8 mouse cellular contexts compared by ENCODE assay signal in the genomic region with DNA sequence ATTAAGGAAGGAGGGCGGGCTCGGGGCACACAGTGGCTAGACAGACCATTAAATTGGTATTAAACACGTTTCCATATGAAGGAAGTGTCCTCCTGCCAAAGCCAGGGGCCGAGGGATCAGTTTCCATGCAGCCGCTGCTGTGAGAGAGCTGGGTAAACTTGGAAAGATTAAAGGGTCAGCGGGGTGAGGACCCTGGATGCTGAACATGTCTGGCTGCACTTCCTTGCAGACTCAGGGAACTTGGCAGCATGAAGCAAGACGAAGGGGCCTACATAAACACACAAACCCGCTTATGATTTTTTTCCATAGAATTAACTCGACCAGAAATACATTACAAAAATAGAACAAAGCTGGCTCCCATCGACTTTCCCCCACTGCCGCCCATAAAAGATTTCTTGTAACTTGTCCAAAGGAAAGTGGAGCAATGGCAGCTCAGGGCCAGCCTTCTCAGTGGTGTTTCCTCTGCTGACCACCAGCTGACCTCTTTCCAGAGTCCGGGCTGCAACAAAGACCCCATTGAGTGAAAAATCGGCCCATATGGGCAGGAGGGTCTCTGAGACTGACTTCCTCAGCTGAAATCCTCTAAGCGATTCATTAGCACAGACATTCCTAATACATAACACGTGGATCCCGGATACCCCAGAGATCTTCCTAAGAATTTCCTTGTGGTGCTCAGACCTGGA.
A peak's percentile ranks its signal among the peaks of the same experiment; 100 is the strongest.
DNase-seq lines count a peak whose midpoint lies in the region; ATAC-seq and TF ChIP-seq lines count a peak whose summit lies in the region.

No protein-coding gene starts in this region.

- no peak overlapping the region for H3K9ac ChIP-seq in heart, embryonic 11.5 days (ENCODE audit: low read depth, low read length)
- no peak overlapping the region for H3K9ac ChIP-seq in lung, postnatal 0 days (replicated peaks; ENCODE audit: low read depth)
- H3K9ac ChIP-seq in limb, embryonic 12.5 days (replicated peaks), result no peak overlapping the region

- H3K4me1 ChIP-seq in heart, embryonic 11.5 days (ENCODE audit: control insufficient read depth, insufficient read depth, low read length), result peaks cover 10% of the 10 kb centered on the region
- H3K4me1 ChIP-seq in lung, postnatal 0 days (ENCODE audit: insufficient read depth, low read depth, low read length), result peaks cover 3% of the 10 kb centered on the region; the same call in 1 of the 2 replicates
- H3K4me1 ChIP-seq in lung, adult 2 months (ENCODE audit: control insufficient read depth, insufficient read depth, low read length), result no peaks in the 10 kb centered on the region; the same call in none of the 2 replicates
- peaks cover 41% of the 10 kb centered on the region for H3K4me1 ChIP-seq in limb, embryonic 12.5 days (replicated peaks)

- no peak overlapping the region for H3K4me2 ChIP-seq in heart, embryonic 11.5 days
- no peak overlapping the region for H3K4me2 ChIP-seq in lung, postnatal 0 days (replicated peaks; ENCODE audit: low read depth, low read length)
- H3K4me2 ChIP-seq in limb, embryonic 12.5 days, result peak overlapping the region; percentile 21; the same call in 1 of the 2 replicates

- no peaks in the 10 kb centered on the region for H3K36me3 ChIP-seq in heart, embryonic 11.5 days (ENCODE audit: control insufficient read depth, insufficient read depth, low read length)
- no peaks in the 10 kb centered on the region for H3K36me3 ChIP-seq in lung, postnatal 0 days (ENCODE audit: insufficient read depth, low read length)
- no peaks in the 10 kb centered on the region for H3K36me3 ChIP-seq in limb, embryonic 12.5 days

- no peaks in the 10 kb centered on the region; the same call in 1 of the 2 replicates for H3K9me3 ChIP-seq in heart, embryonic 11.5 days (replicated peaks; ENCODE audit: control insufficient read depth, low read length)
- H3K9me3 ChIP-seq in lung, postnatal 0 days (ENCODE audit: low read length), result no peaks in the 10 kb centered on the region
- H3K9me3 ChIP-seq in limb, embryonic 12.5 days, result no peaks in the 10 kb centered on the region

- TF ChIP-seq POLR2A in lung, adult 2 months (IDR thresholded peaks at IDR 0.05; ENCODE audit: borderline replicate concordance, extremely low read depth, low read depth, low read length), result no peak

- DNase-seq in heart, adult 18-20 months, result no peak
- DNase-seq in lung, postnatal 0 days (ENCODE audit: low spot score), result peak; percentile 68
- DNase-seq in lung, adult 2 months, result no peak
- DNase-seq in yolk sac, embryonic 10.5 days (ENCODE audit: low spot score), result peak; percentile 72
- DNase-seq in thymus, postnatal 10 days (ENCODE audit: low spot score in 2 of 2), result no peak
- no peak for DNase-seq in adrenal gland, adult 18-20 months (ENCODE audit: low spot score in 2 of 2)

- no peaks in the 10 kb centered on the region for H3K27me3 ChIP-seq in heart, embryonic 11.5 days (ENCODE audit: control insufficient read depth, insufficient read depth, low read length)
- no peaks in the 10 kb centered on the region for H3K27me3 ChIP-seq in lung, postnatal 0 days (replicated peaks; ENCODE audit: insufficient read depth, low read length)
- H3K27me3 ChIP-seq in limb, embryonic 12.5 days, result no peaks in the 10 kb centered on the region

- H3K27ac ChIP-seq in heart, embryonic 11.5 days (ENCODE audit: low read depth, low read length), result peak overlapping the region; percentile 77
- H3K27ac ChIP-seq in lung, postnatal 0 days (ENCODE audit: low read length), result peak overlapping the region; percentile 33; the same call in 1 of the 2 replicates
- H3K27ac ChIP-seq in limb, embryonic 12.5 days, result peak overlapping the region; percentile 91

- no peak for TF ChIP-seq CTCF in lung, postnatal 0 days (IDR thresholded peaks at IDR 0.05)
- no peak for TF ChIP-seq CTCF in lung, adult 2 months (IDR thresholded peaks at IDR 0.05; ENCODE audit: insufficient read depth, low read length)

- TF ChIP-seq EP300 in lung, postnatal 0 days (IDR thresholded peaks at IDR 0.05), result no peak

- ATAC-seq in heart, embryonic 11.5 days (replicated peaks; ENCODE audit: insufficient number of reproducible peaks, low FRiP score, low TSS enrichment), result peak; percentile 52; the same call in 1 of the 2 replicates
- peak; percentile 57; the same call in 1 of the 2 replicates for ATAC-seq in lung, postnatal 0 days
- ATAC-seq in limb, embryonic 12.5 days (ENCODE audit: insufficient number of reproducible peaks, insufficient read depth, low FRiP score, low TSS enrichment, low read depth), result peak; percentile 86

- WGBS in heart, embryonic 11.5 days (ENCODE audit: insufficient replicate concordance), result 38% methylated on average over 16 of the region's 16 CpGs
- WGBS in lung, postnatal 0 days, result 20% methylated on average over 16 of the region's 16 CpGs
- WGBS in lung, adult 2 months, result 28% methylated on average over 16 of the region's 16 CpGs
- 16% methylated on average over 16 of the region's 16 CpGs for WGBS in limb, embryonic 12.5 days

- H3K4me3 ChIP-seq in heart, embryonic 11.5 days (ENCODE audit: low read depth, low read length), result no peak overlapping the region
- H3K4me3 ChIP-seq in lung, postnatal 0 days (ENCODE audit: low read depth, low read length), result no peak overlapping the region
- no peak overlapping the region for H3K4me3 ChIP-seq in lung, adult 2 months (replicated peaks; ENCODE audit: extremely low read depth, low read depth, low read length)
- H3K4me3 ChIP-seq in limb, embryonic 12.5 days (replicated peaks), result no peak overlapping the region

Comparison
In these comparisons a context has a peak if more than half of its experiments do, and no peak if none do; other contexts are left out.
1. DNase-seq: peak in lung, postnatal 0 days (single experiment) and yolk sac, embryonic 10.5 days (single experiment); none in heart, adult 18-20 months (0 of 2), lung, adult 2 months (single experiment), thymus, postnatal 10 days (0 of 2) and adrenal gland, adult 18-20 months (0 of 2).
2. H3K27ac ChIP-seq: peak in every context shown above with its lines; median percentile 91 in limb, embryonic 12.5 days; 77 in heart, embryonic 11.5 days; 33 in lung, postnatal 0 days.
3. Peak in every context shown above with its lines, with median percentiles within 50 percentile points of each other: ATAC-seq.